9 mouse cellular contexts compared by ENCODE assay signal in the genomic region with DNA sequence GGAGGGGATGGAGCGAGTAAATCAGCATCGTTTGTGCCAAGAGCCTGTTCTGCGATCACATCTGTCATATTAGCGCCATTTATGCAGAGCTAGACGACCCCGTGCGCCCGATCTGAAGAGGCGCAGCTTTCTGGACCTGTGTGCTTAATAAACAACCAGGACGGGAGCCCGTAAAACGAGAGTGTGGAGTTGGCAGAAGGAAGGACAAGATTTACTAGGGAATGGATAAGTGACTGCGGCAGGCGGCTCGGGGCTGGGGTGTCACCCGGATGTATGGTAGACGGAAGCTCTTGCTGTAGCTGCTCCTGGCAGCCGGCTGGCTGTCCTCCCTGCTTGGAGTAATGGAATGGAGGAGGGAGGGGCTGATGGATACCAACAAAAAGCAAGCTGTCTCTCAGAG.
DNase-seq lines count a peak whose midpoint lies in the region; ATAC-seq and TF ChIP-seq lines count a peak whose summit lies in the region.
"Had no signal": no experiment of that assay in that cellular context is flagged by ENCODE, and none has a peak within 500 bp of the region (broad histone marks: within the 10 kb centered on the region; RNA-seq: fewer than 3 reads in every experiment).

No protein-coding gene starts in this region.

- DNase-seq in lung, embryonic 14.5 days, result peak; percentile 83
- DNase-seq in lung, adult 2 months, result no peak
- DNase-seq in forebrain, embryonic 14.5 days (ENCODE audit: low spot score), result peak; percentile 65
- peak; percentile 50 for DNase-seq in hindbrain, embryonic 14.5 days (ENCODE audit: low spot score)
- no peak for DNase-seq in T-cell, adult 2 months (ENCODE audit: low spot score)
- DNase-seq in heart, adult 9 months (ENCODE audit: low spot score in 2 of 2), result no peak
- DNase-seq: thymus, postnatal 25 days had no signal

- no peak for TF ChIP-seq POLR2A in lung, adult 2 months (IDR thresholded peaks at IDR 0.05; ENCODE audit: borderline replicate concordance, extremely low read depth, low read depth, low read length)

- H3K4me3 ChIP-seq in lung, embryonic 14.5 days (ENCODE audit: low read depth, low read length), result no peak overlapping the region
- no peak overlapping the region for H3K4me3 ChIP-seq in lung, adult 2 months (replicated peaks; ENCODE audit: extremely low read depth, low read depth, low read length)
- no peak overlapping the region for H3K4me3 ChIP-seq in forebrain, embryonic 14.5 days (ENCODE audit: low read depth, low read length)
- H3K4me3 ChIP-seq in hindbrain, embryonic 14.5 days (replicated peaks; ENCODE audit: low read length), result no peak overlapping the region
- no peak overlapping the region for H3K4me3 ChIP-seq in neural tube, embryonic 12.5 days

- 20% methylated on average over 18 of the region's 18 CpGs for WGBS in lung, embryonic 14.5 days
- WGBS in lung, adult 2 months, result 35% methylated on average over 18 of the region's 18 CpGs
- 49% methylated on average over 18 of the region's 18 CpGs for WGBS in forebrain, embryonic 14.5 days
- WGBS in hindbrain, embryonic 14.5 days, result 35% methylated on average over 18 of the region's 18 CpGs
- 45% methylated on average over 18 of the region's 18 CpGs for WGBS in neural tube, embryonic 12.5 days

- no peak overlapping the region for H3K9ac ChIP-seq in lung, embryonic 14.5 days
- no peak overlapping the region for H3K9ac ChIP-seq in forebrain, embryonic 14.5 days (ENCODE audit: low read length)
- peak overlapping the region; percentile 40 for H3K9ac ChIP-seq in hindbrain, embryonic 14.5 days
- 0 out of 2 replicates have a peak overlapping the region, but pooled peaks have one; percentile 33 for H3K9ac ChIP-seq in neural tube, embryonic 12.5 days

- peak overlapping the region; percentile 43 for H3K4me2 ChIP-seq in lung, embryonic 14.5 days
- H3K4me2 ChIP-seq in forebrain, embryonic 14.5 days (ENCODE audit: low read length), result no peak overlapping the region
- peak overlapping the region; percentile 36 for H3K4me2 ChIP-seq in hindbrain, embryonic 14.5 days (replicated peaks)
- peak overlapping the region; percentile 16 for H3K4me2 ChIP-seq in neural tube, embryonic 12.5 days (replicated peaks)

- H3K4me1 ChIP-seq in lung, embryonic 14.5 days (ENCODE audit: insufficient read depth), result peaks cover 9% of the 10 kb centered on the region
- peaks cover 7% of the 10 kb centered on the region for H3K4me1 ChIP-seq in lung, adult 2 months (ENCODE audit: control insufficient read depth, insufficient read depth, low read length)
- H3K4me1 ChIP-seq in forebrain, embryonic 14.5 days (ENCODE audit: control insufficient read depth, insufficient read depth, low read length), result peaks cover 19% of the 10 kb centered on the region
- peaks cover 28% of the 10 kb centered on the region for H3K4me1 ChIP-seq in hindbrain, embryonic 14.5 days (replicated peaks; ENCODE audit: control insufficient read depth, insufficient read depth, low read length)
- peaks cover 30% of the 10 kb centered on the region for H3K4me1 ChIP-seq in neural tube, embryonic 12.5 days

- H3K27ac ChIP-seq in lung, embryonic 14.5 days (ENCODE audit: low read depth), result no peak overlapping the region; the same call in 1 of the 2 replicates
- no peak overlapping the region for H3K27ac ChIP-seq in forebrain, embryonic 14.5 days (ENCODE audit: low read depth, low read length)
- H3K27ac ChIP-seq in hindbrain, embryonic 14.5 days, result peak overlapping the region; percentile 72
- H3K27ac ChIP-seq in neural tube, embryonic 12.5 days, result peak overlapping the region; percentile 15; the same call in 1 of the 2 replicates

- no peaks in the 10 kb centered on the region for H3K27me3 ChIP-seq in lung, embryonic 14.5 days (ENCODE audit: insufficient read depth, low read length)
- 0 out of 2 replicates have a peak, but pooled peaks cover 12% of the 10 kb centered on the region for H3K27me3 ChIP-seq in forebrain, embryonic 14.5 days (replicated peaks; ENCODE audit: control insufficient read depth, insufficient read depth, low read length)
- peaks cover 26% of the 10 kb centered on the region for H3K27me3 ChIP-seq in hindbrain, embryonic 14.5 days (ENCODE audit: control insufficient read depth, insufficient read depth, low read length)
- peaks cover 10% of the 10 kb centered on the region; the same call in 1 of the 2 replicates for H3K27me3 ChIP-seq in neural tube, embryonic 12.5 days (replicated peaks)

- H3K9me3 ChIP-seq in lung, embryonic 14.5 days (ENCODE audit: low read depth, low read length), result no peaks in the 10 kb centered on the region
- H3K9me3 ChIP-seq in forebrain, embryonic 14.5 days (replicated peaks; ENCODE audit: control insufficient read depth, low read length), result no peaks in the 10 kb centered on the region
- H3K9me3 ChIP-seq in hindbrain, embryonic 14.5 days (ENCODE audit: control insufficient read depth, low read length), result no peaks in the 10 kb centered on the region
- no peaks in the 10 kb centered on the region for H3K9me3 ChIP-seq in neural tube, embryonic 12.5 days

- peak; percentile 41 for TF ChIP-seq CTCF in lung, embryonic 14.5 days (IDR thresholded peaks at IDR 0.05; ENCODE audit: low read depth)
- no peak for TF ChIP-seq CTCF in lung, adult 2 months (IDR thresholded peaks at IDR 0.05; ENCODE audit: insufficient read depth, low read length)

- H3K36me3 ChIP-seq in lung, embryonic 14.5 days (ENCODE audit: insufficient read depth), result no peaks in the 10 kb centered on the region
- no peaks in the 10 kb centered on the region for H3K36me3 ChIP-seq in forebrain, embryonic 14.5 days (ENCODE audit: control insufficient read depth, insufficient read depth, low read length)
- no peaks in the 10 kb centered on the region for H3K36me3 ChIP-seq in hindbrain, embryonic 14.5 days (replicated peaks; ENCODE audit: control insufficient read depth, insufficient read depth)
- no peaks in the 10 kb centered on the region for H3K36me3 ChIP-seq in neural tube, embryonic 12.5 days
- H3K36me3 ChIP-seq: G1E had no signal

- ATAC-seq in lung, embryonic 14.5 days (ENCODE audit: insufficient read depth), result peak; percentile 84
- peak; percentile 47 for ATAC-seq in forebrain, embryonic 14.5 days
- no peak for ATAC-seq in hindbrain, embryonic 14.5 days (ENCODE audit: low FRiP score)
- peak; percentile 51; the same call in 1 of the 2 replicates for ATAC-seq in neural tube, embryonic 12.5 days (ENCODE audit: low FRiP score, low read depth)

Comparison
In these comparisons a context has a peak if more than half of its experiments do, and no peak if none do; other contexts are left out.
1. DNase-seq: peak in lung, embryonic 14.5 days (single experiment), forebrain, embryonic 14.5 days (single experiment) and hindbrain, embryonic 14.5 days (single experiment); none in lung, adult 2 months (single experiment), T-cell, adult 2 months (single experiment) and heart, adult 9 months (0 of 2).
2. H3K27ac ChIP-seq: peak in hindbrain, embryonic 14.5 days (single experiment) and neural tube, embryonic 12.5 days (single experiment); none in lung, embryonic 14.5 days (single experiment) and forebrain, embryonic 14.5 days (single experiment).
3. H3K9ac ChIP-seq: peak in hindbrain, embryonic 14.5 days (single experiment) and neural tube, embryonic 12.5 days (single experiment); none in lung, embryonic 14.5 days (single experiment) and forebrain, embryonic 14.5 days (single experiment).